28 mouse cellular contexts compared by ENCODE assay signal in genomic region chr2:97545946-97546345, GRCm38 (mm10).
"Had no signal": no experiment of that assay in that cellular context is flagged by ENCODE, and none has a peak within 500 bp of the region (broad histone marks: within the 10 kb centered on the region; RNA-seq: fewer than 3 reads in every experiment).

No protein-coding gene starts in this region.

- H3K4me3 ChIP-seq: embryonic facial prominence, embryonic 12.5 days; embryonic facial prominence, embryonic 13.5 days; embryonic facial prominence, embryonic 15.5 days; erythroblast, embryonic 14.5 days; forebrain, embryonic 10.5 days; forebrain, embryonic 12.5 days; forebrain, embryonic 13.5 days; forebrain, embryonic 15.5 days; gastrocnemius, adult 2 months; heart, adult 2 months; heart, embryonic 10.5 days had no signal

- H3K4me2 ChIP-seq: embryonic facial prominence, embryonic 12.5 days; embryonic facial prominence, embryonic 13.5 days; embryonic facial prominence, embryonic 15.5 days; forebrain, embryonic 12.5 days; forebrain, embryonic 13.5 days; forebrain, embryonic 15.5 days had no signal

- DNase-seq: cerebellum, adult 2 months; cerebellum, adult 8-10 months; cerebellum, adult 9-10 months; cerebellum, adult 9-11 months; cerebellum, postnatal 10 days; cerebellum, postnatal 14 days; cerebellum, postnatal 25 days; cerebellum, postnatal 36 days; embryo, embryonic 11 days; forebrain, postnatal 0 days; gastrocnemius, adult 2 months; gastrocnemius, postnatal 14 days; gastrocnemius, postnatal 25 days; gastrocnemius, postnatal 36 days; heart, adult 11 months; heart, adult 18-20 months; heart, adult 2 months had no signal

- H3K9ac ChIP-seq: embryonic facial prominence, embryonic 12.5 days; embryonic facial prominence, embryonic 13.5 days; embryonic facial prominence, embryonic 15.5 days; forebrain, embryonic 12.5 days; forebrain, embryonic 13.5 days; forebrain, embryonic 15.5 days; forebrain, postnatal 0 days had no signal

- H3K9me3 ChIP-seq: embryonic facial prominence, embryonic 12.5 days; embryonic facial prominence, embryonic 13.5 days; embryonic facial prominence, embryonic 15.5 days; forebrain, embryonic 10.5 days; forebrain, embryonic 12.5 days; forebrain, embryonic 13.5 days; forebrain, embryonic 15.5 days; heart, embryonic 10.5 days had no signal

- H3K4me1 ChIP-seq: embryonic facial prominence, embryonic 12.5 days; embryonic facial prominence, embryonic 13.5 days; embryonic facial prominence, embryonic 15.5 days; heart, embryonic 10.5 days had no signal

- H3K27ac ChIP-seq: embryonic facial prominence, embryonic 12.5 days; embryonic facial prominence, embryonic 13.5 days; embryonic facial prominence, embryonic 15.5 days; forebrain, embryonic 10.5 days; forebrain, embryonic 12.5 days; forebrain, embryonic 13.5 days; forebrain, embryonic 15.5 days; gastrocnemius, adult 2 months; heart, adult 2 months; heart, embryonic 10.5 days had no signal

- H3K27me3 ChIP-seq: embryonic facial prominence, embryonic 12.5 days; embryonic facial prominence, embryonic 13.5 days; embryonic facial prominence, embryonic 15.5 days; forebrain, embryonic 13.5 days; forebrain, embryonic 15.5 days had no signal

- H3K36me3 ChIP-seq: embryonic facial prominence, embryonic 12.5 days; embryonic facial prominence, embryonic 13.5 days; embryonic facial prominence, embryonic 15.5 days; forebrain, embryonic 10.5 days; forebrain, embryonic 12.5 days; forebrain, embryonic 15.5 days; heart, embryonic 10.5 days had no signal

- ATAC-seq: forebrain, embryonic 13.5 days; forebrain, embryonic 14.5 days; forebrain, embryonic 15.5 days; forebrain, embryonic 16.5 days; forebrain, postnatal 0 days had no signal
